Mouse (Mus musculus) MEL (cell line): ENCODE measurements around the gene Bub1. TPM values are rescaled to one million over a fixed set of nuclear protein-coding genes. Genes with fewer than 3 reads are reported as not detected.

Experiments
- DNase-seq: peaks from one replicate; pipeline ENCODE4 v3.0.0; 2011; ENCODE audit warnings: low read depth, low spot score
- H3K27ac ChIP-seq: 2 replicates; pipeline ENCODE4 v1.5.1; 2012; ENCODE audit warnings: low read depth, mild to moderate bottlenecking, control low read depth, low read length, moderate library complexity; ENCODE audit not compliant: control insufficient read depth
- H3K27me3 ChIP-seq, 2 experiments: fragments of 150-350 bp in 1 of 2; sonication (generic) in 1 of 2; 2 replicates each; pipeline ENCODE4 v1.6.1; 2012; ENCODE audit warnings: low read length in 2 of 2, mild to moderate bottlenecking in 2 of 2, improper control_type of control experiment in 1 of 2, moderate library complexity in 1 of 2; ENCODE audit not compliant: insufficient read depth in 2 of 2, control insufficient read depth in 1 of 2
- H3K36me3 ChIP-seq, 2 experiments: 2 replicates each; pipeline ENCODE4 v1.6.1; 2012 to 2014; ENCODE audit warnings: low read length in 2 of 2, improper control_type of control experiment in 1 of 2, inconsistent platforms in 1 of 2, mild to moderate bottlenecking in 1 of 2; ENCODE audit not compliant: insufficient read depth in 2 of 2, control insufficient read depth in 1 of 2
- H3K4me1 ChIP-seq, 2 experiments: fragments of 150-350 bp in 1 of 2; sonication (generic) in 1 of 2; 2 replicates each; pipeline ENCODE4 v1.6.1; 2012; ENCODE audit warnings: low read length in 2 of 2, improper control_type of control experiment in 1 of 2, mild to moderate bottlenecking in 1 of 2; ENCODE audit not compliant: insufficient read depth in 2 of 2, control insufficient read depth in 1 of 2
- H3K4me3 ChIP-seq, 2 experiments: fragments of 150-350 bp in 1 of 2; sonication (generic) in 1 of 2; 2 replicates each; pipeline ENCODE4 v1.5.1; 2012; ENCODE audit warnings: low read depth in 2 of 2, low read length in 2 of 2, mild to moderate bottlenecking in 2 of 2, moderate library complexity in 2 of 2, control low read depth in 1 of 2, improper control_type of control experiment in 1 of 2; ENCODE audit not compliant: control insufficient read depth in 1 of 2, insufficient read depth in 1 of 2
- H3K79me2 ChIP-seq: 2 replicates; pipeline ENCODE4 v1.6.1; 2012; ENCODE audit warnings: mild to moderate bottlenecking, low read length, moderate library complexity; ENCODE audit not compliant: control insufficient read depth, poor library complexity, insufficient read depth
- H3K9ac ChIP-seq: 2 replicates; pipeline ENCODE4 v1.6.1; 2012; ENCODE audit warnings: low read depth, mild to moderate bottlenecking, control low read depth, low read length, moderate library complexity; ENCODE audit not compliant: control insufficient read depth, poor library complexity, severe bottlenecking
- H3K9me3 ChIP-seq: fragments of 150-350 bp; sonication (generic); replicated peaks from 2 replicates; pipeline ENCODE4 v1.6.1; 2012; ENCODE audit warnings: mild to moderate bottlenecking, low read length, improper control_type of control experiment, moderate library complexity; ENCODE audit not compliant: insufficient read depth
- BHLHE40 ChIP-seq: IDR thresholded peaks from 2 replicates; pipeline ENCODE4 v1.6.1; 2012; ENCODE audit warnings: low read depth, mild to moderate bottlenecking, inconsistent platforms, low read length, improper control_type of control experiment, borderline replicate concordance
- CHD2 ChIP-seq: IDR thresholded peaks from 2 replicates; pipeline ENCODE4 v1.6.1; 2011; ENCODE audit warnings: low read length, improper control_type of control experiment
- CTCF ChIP-seq, 3 experiments: IDR thresholded peaks in 2 of 3; conservative IDR thresholded peaks in 1 of 3; 2 replicates each; pipeline ENCODE4 v1.5.1; 2011 to 2012; ENCODE audit warnings: low read length in 3 of 3, low read depth in 2 of 3, mild to moderate bottlenecking in 2 of 3, improper control_type of control experiment in 1 of 3, inconsistent platforms in 1 of 3, mixed read lengths in 1 of 3, moderate library complexity in 1 of 3; ENCODE audit not compliant: control insufficient read depth in 1 of 3, insufficient read depth in 1 of 3, poor library complexity in 1 of 3, severe bottlenecking in 1 of 3
- EP300 ChIP-seq, 2 experiments: IDR thresholded peaks; 2 replicates each; pipeline ENCODE4 v1.6.1; 2011; ENCODE audit warnings: improper control_type of control experiment in 2 of 2, low read length in 2 of 2, low read depth in 1 of 2, mild to moderate bottlenecking in 1 of 2
- MAZ ChIP-seq: IDR thresholded peaks from 2 replicates; pipeline ENCODE4 v1.6.1; 2012; ENCODE audit warnings: low read depth, mild to moderate bottlenecking, inconsistent platforms, low read length, improper control_type of control experiment
- MEF2A ChIP-seq: IDR thresholded peaks from 2 replicates; pipeline ENCODE4 v1.6.1; 2014; ENCODE audit warnings: low read depth, mild to moderate bottlenecking, inconsistent platforms, low read length, improper control_type of control experiment; ENCODE audit not compliant: poor library complexity, insufficient replicate concordance, severe bottlenecking; ENCODE audit errors: extremely low read depth
- RCOR1 ChIP-seq: IDR thresholded peaks from 2 replicates; pipeline ENCODE4 v1.6.1; 2012; ENCODE audit warnings: low read depth, mild to moderate bottlenecking, inconsistent platforms, low read length, improper control_type of control experiment
- USF1 ChIP-seq: IDR thresholded peaks from 2 replicates; pipeline ENCODE4 v1.6.1; 2014; ENCODE audit warnings: low read depth, mild to moderate bottlenecking, inconsistent platforms, low read length, improper control_type of control experiment, moderate library complexity
- ZNF384 ChIP-seq: IDR thresholded peaks from 2 replicates; pipeline ENCODE4 v1.6.1; 2012; ENCODE audit warnings: low read depth, mild to moderate bottlenecking, inconsistent platforms, low read length, improper control_type of control experiment
- polyA plus RNA-seq, 2 experiments: library from polyadenylated mRNA; stranded (reverse) in 1 of 2; unstranded in 1 of 2; fragments of >175 nt in 1 of 2; fragments of >200 nt in 1 of 2; gene quantifications; 2 replicates each; pipeline versions ENCODE4 v1.2.1 to v1.2.4; 2012; ENCODE audit warnings: low replicate concordance in 2 of 2, low read depth in 1 of 2; ENCODE audit not compliant: insufficient read length in 2 of 2, insufficient read depth in 1 of 2, missing spikeins in 1 of 2
- total RNA-seq: library from RNA; depleted of rRNA; stranded (reverse); fragments of 300-350 nt; gene quantifications from 2 replicates; pipeline ENCODE4 v1.2.3, GENCODE M21; 2012

The Bub1 gene
- total and polyA plus RNA-seq, 3 experiments: 34.6 to 618 (median 57.2) TPM

DNA sequence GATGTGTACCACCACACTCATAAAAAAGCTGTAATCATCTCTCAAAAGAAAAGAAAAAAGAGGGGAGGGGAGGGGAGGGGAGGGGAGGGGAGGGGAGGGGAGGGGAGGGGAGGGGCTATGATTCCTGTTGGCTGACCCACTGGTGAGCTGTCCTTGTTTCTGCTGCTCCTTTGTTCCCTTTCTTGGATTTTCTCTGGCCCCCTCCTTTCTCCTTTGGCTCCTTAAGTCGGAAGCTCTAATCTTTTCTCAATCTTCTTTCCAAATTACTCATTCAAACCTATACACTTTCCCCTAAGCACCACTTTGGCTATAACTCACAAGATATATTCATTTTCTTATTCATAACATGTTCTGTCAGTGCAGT, 57.1 kb downstream of the Bub1 start:
- TF ChIP-seq ZNF384: no peak
- Histone ChIP-seq H3K27ac (no peak overlapping the region), H3K9me3 (no peaks in the 10 kb centered on the region), H3K79me2 (no peaks in the 10 kb centered on the region), H3K36me3 (peaks cover 0 to 2% of the 10 kb centered on the region in 2 experiments; a peak in 1 of 4 replicates), H3K4me1 (no peaks in the 10 kb centered on the region), H3K4me3 (no peak overlapping the region), H3K9ac (no peak overlapping the region), H3K27me3 (no peaks in the 10 kb centered on the region)
- DNase-seq: no peak

DNA sequence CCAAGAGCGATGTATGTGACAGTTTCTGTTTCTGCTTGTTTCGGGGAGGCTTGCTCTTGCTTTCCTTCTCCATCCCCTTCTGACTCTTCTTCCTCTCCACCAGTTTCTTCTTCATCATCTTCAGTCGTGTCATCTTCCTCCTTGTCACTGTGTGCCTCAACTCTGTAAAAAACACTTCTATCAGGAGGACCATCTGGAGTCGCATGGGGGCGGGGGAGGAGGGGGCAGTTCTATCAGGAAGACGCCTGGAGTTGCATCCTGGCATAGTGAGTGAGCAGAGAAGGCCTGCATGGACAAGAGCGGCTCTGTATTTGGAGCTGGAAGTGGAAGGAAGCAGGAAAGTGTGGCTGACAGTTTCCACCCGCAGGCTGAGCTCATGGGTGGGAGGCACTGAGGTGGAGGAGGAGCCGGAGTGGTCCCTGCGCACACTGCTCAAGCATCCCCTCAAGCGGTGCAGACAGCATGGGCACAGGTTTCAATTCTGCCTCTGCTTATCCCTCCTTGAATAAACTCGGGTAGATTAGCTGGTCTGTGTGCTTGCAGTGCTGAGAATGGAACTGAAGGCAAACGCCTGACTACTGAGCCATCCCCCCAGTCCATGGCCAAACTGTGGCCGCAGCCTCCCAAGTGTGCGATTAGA, 57.6 kb downstream of the Bub1 start:
- Histone ChIP-seq H3K27me3 (no peaks in the 10 kb centered on the region), H3K36me3 (peaks cover 0 to 2% of the 10 kb centered on the region in 2 experiments; a peak in 1 of 4 replicates), H3K9me3 (no peaks in the 10 kb centered on the region)
- DNase-seq: no peak
- TF ChIP-seq MEF2A: no peak
- TF ChIP-seq MAZ: no peak
- no peak for TF ChIP-seq CTCF (IDR thresholded peaks at IDR 0.05 in 2 of 3, conservative IDR thresholded peaks at IDR 0.05 in 1 of 3; ENCODE audit: control insufficient read depth in 1 of 3, insufficient read depth in 1 of 3, low read depth in 2 of 3, low read length in 3 of 3, poor library complexity in 1 of 3, severe bottlenecking in 1 of 3)
- no peak for TF ChIP-seq CHD2
- no peak for TF ChIP-seq ZNF384
- TF ChIP-seq, all 39 proteins: peak for 0
- H3K27ac ChIP-seq: no peak overlapping the region
- no peaks in the 10 kb centered on the region for H3K79me2 ChIP-seq
- H3K9ac ChIP-seq: no peak overlapping the region
- H3K4me1 ChIP-seq: no peaks in the 10 kb centered on the region
- H3K4me3 ChIP-seq: no peak overlapping the region

DNA sequence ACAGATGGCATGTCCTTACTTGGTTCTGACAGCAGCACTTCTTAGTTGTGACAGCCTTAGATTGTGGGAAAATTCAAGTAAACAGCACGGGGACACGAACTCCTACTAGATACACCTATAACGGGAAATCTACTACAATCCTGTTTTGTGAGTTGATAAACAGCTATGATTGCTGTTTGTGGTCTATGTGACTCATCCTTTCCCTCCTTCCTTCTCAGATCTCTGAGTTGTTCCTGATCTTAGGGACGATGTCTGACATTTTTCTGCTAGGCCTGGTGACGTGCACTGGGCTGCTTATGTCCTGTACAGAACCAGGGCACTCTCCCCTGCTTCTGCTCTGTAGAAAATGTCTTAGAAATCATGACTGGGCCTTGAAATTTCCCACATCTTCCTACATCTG, 70.1 kb downstream of the Bub1 start:
- TF ChIP-seq EP300 (IDR thresholded peaks at IDR 0.05; ENCODE audit: low read depth in 1 of 2, low read length in 2 of 2) (peak in 1 of 2 experiments; percentile 28; a peak in 1 of 4 replicates), BHLHE40 (no peak), RCOR1 (peak; percentile 66; the same call in 1 of the 2 replicates), USF1 (no peak)
- H3K4me1 ChIP-seq: peaks cover 13 to 23% of the 10 kb centered on the region in 2 experiments

More for the DNA sequence above, 70.1 kb downstream of the Bub1 start:
- no peak overlapping the region for H3K4me3 ChIP-seq
- no peaks in the 10 kb centered on the region for H3K9me3 ChIP-seq
- H3K27me3 ChIP-seq: no peaks in the 10 kb centered on the region
- H3K27ac ChIP-seq: no peak overlapping the region
- H3K79me2 ChIP-seq: no peaks in the 10 kb centered on the region
- H3K9ac ChIP-seq: no peak overlapping the region
- peak; percentile 12 for DNase-seq
- H3K36me3 ChIP-seq: peaks cover 0 to 23% of the 10 kb centered on the region in 2 experiments; a peak in 2 of 4 replicates
